Mouse (Mus musculus) limb, embryonic 10.5 days (tissue): ENCODE results near the gene Nxph3. TPM values are rescaled to one million over a fixed set of nuclear protein-coding genes. Genes with fewer than 3 reads are reported as not detected.

Experiments used
- DNase-seq: peaks from one replicate; pipeline ENCODE4 v3.0.0-alpha.2; 2017; ENCODE audit warnings: low spot score
- H3K27ac ChIP-seq: fragments of 300-500 bp; sonication (generic); 2 replicates; pipeline ENCODE4 v1.5.1; 2016; ENCODE audit warnings: mild to moderate bottlenecking
- H3K27me3 ChIP-seq: fragments of 300-500 bp; sonication (generic); 2 replicates; pipeline ENCODE4 v1.6.1; 2016; ENCODE audit warnings: low read depth, mild to moderate bottlenecking; ENCODE audit not compliant: poor library complexity, severe bottlenecking
- H3K36me3 ChIP-seq: fragments of 300-500 bp; sonication (generic); 2 replicates; pipeline ENCODE4 v1.6.1; 2016; ENCODE audit warnings: mild to moderate bottlenecking, moderate library complexity
- H3K4me1 ChIP-seq: fragments of 300-500 bp; sonication (generic); 2 replicates; pipeline ENCODE4 v1.6.1; 2016
- H3K4me3 ChIP-seq: fragments of 300-500 bp; sonication (generic); 2 replicates; pipeline ENCODE4 v1.5.1; 2016; ENCODE audit warnings: mild to moderate bottlenecking, moderate library complexity
- H3K9me3 ChIP-seq: fragments of 300-500 bp; sonication (generic); replicated peaks from 2 replicates; pipeline ENCODE4 v1.6.1; 2016; ENCODE audit warnings: mild to moderate bottlenecking
- WGBS: fragments of 180-500 bp; shearing (Covaris S2); methylation state at CpG from one replicate; pipeline ENCODE4 v1.1.7; 2016; 5-methylcytosine and 5-hydroxymethylcytosine counted together
- polyA plus RNA-seq: library from polyadenylated mRNA; unstranded; fragments of >200 nt; fragmentation: Nextera tagmentation; extraction: Ambion mirVana; gene quantifications from 2 replicates; pipeline ENCODE4 v1.2.1, GENCODE M21; 2016

Gene Nxph3
- polyA plus RNA-seq, 1 experiment from 2014 or later: 0.66 TPM

DNA sequence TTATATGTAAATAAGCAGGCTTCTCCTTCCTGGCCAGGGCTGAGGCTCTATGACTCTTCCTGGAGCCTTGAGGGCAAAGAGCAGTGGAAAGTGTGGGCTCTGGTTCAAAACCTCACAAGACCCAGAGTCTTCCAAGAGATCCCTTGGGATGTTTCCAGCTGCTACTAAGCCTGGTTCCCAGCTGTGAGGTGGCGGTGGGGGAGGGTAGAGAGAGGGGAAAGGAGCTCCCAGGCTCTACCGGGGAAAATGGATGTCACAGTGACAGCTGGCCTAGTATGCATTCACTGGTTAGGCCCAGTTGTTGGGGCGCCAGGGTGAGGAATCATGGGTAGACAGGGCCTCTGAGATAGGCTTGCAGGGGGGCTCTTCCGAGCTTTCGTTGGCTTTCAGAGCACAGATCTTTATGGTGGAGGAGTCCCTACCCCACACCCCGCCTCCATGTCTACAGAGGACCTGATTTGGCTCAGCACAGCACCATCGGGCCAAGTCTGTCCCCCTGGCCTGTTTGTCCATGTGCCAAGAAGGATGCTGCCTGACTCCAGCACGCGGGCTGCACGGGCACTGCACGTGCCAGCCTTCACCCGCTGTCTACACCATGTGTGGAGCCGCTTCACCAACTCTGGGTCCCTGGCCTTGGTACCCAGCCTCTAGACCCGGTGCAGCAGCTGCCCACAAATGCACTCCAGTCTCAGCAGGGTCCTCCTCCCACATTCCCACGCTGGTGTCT lies 24.2 kb upstream of the Nxph3 start:
- peaks cover 63% of the 10 kb centered on the region for H3K4me1 ChIP-seq
- WGBS: 78% methylated on average over 15 of the region's 15 CpGs
- no peak for DNase-seq
- no peak overlapping the region for H3K4me3 ChIP-seq
- peak overlapping the region; percentile 50; the same call in 1 of the 2 replicates for H3K27ac ChIP-seq
- peaks cover 18% of the 10 kb centered on the region; the same call in 1 of the 2 replicates for H3K27me3 ChIP-seq
- no peaks in the 10 kb centered on the region for H3K36me3 ChIP-seq
- no peaks in the 10 kb centered on the region for H3K9me3 ChIP-seq

DNA sequence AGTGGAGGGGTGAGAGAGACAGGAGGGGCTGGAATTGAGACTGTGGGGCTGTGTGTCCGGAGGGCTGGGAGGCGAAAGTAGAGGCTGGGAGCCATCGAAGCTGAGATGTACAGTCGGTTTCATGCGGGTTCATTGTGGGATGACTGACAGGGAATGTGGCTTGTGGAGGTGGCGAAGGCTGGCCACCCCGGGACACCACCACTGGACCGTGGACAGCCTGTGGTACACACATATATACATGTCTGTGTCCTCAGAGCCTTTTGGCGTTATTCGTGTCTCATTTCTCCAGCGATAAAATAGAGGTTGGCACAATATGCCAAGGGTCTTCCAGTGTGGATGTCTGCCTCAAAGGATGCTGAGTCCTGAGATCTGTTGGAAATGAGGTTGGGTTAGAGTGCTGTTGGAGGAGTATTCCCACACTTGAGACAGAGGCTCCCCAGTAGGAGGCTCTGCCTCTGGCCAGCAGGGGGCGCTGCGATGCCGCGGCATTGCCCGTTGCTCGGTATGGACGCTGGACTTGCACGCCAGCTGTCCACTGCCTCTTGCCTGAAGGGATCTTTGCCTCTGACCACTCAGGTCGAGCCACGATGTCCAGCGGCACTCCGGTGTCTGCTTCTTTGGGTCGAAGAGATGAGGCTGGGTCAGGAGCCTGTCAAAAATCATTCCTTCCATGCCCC lies 19.3 kb upstream of the Nxph3 start:
- WGBS: 25% methylated on average over 24 of the region's 24 CpGs
- 0 out of 2 replicates have a peak overlapping the region, but pooled peaks have one; percentile 22 for H3K27ac ChIP-seq
- H3K4me3 ChIP-seq: peak overlapping the region; percentile 18; the same call in 1 of the 2 replicates
- peaks cover 22% of the 10 kb centered on the region for H3K4me1 ChIP-seq
- H3K27me3 ChIP-seq: peaks cover 16% of the 10 kb centered on the region; the same call in 1 of the 2 replicates
- H3K9me3 ChIP-seq: no peaks in the 10 kb centered on the region
- no peaks in the 10 kb centered on the region for H3K36me3 ChIP-seq
- DNase-seq: peak; percentile 99

DNA sequence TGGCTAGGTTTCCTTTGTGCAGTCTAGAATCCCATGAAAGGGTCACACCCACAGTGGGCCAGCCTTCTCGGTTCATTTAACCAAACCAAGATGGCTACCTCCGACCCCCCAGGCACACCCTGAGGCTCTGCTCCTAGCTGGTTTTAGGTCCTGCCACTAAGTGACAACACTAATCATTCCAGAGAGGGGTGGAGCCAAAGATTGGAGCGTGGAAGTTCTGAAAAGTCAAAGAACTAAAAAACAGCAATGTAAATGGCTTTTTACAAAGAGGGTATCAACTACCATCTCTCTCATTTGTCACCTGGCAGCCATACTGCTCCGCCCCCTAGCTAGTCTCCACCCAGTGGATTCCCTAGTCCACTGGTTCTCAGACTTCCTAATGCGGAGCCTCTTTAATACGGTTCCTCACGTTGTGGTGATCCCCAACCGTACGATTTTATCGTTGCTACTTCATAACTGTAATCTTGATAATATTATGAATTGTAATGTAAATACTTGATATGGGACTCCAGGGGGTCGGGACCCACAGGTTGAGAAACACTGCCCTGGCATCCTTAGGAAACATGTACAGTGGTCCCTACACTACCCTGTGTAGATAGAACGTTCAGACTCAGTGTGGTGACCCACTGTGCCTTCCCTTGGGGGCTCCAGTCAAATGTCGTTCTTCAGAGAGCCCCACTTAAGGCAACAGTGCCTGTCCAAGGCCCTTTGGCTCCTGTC lies 18.1 kb upstream of the Nxph3 start:
- Histone ChIP-seq H3K9me3 (no peaks in the 10 kb centered on the region), H3K27ac (no peak overlapping the region), H3K36me3 (no peaks in the 10 kb centered on the region), H3K27me3 (peaks cover 16% of the 10 kb centered on the region; the same call in 1 of the 2 replicates), H3K4me3 (no peak overlapping the region), H3K4me1 (peaks cover 17% of the 10 kb centered on the region)
- DNase-seq: no peak
- 76% methylated on average over 13 of the region's 13 CpGs for WGBS

- DNase-seq: no peak
- no peaks in the 10 kb centered on the region for H3K9me3 ChIP-seq
- WGBS: 87% methylated on average over 3 of the region's 3 CpGs
- no peak overlapping the region for H3K4me3 ChIP-seq
- peaks cover 7% of the 10 kb centered on the region; the same call in 1 of the 2 replicates for H3K4me1 ChIP-seq
- no peaks in the 10 kb centered on the region for H3K36me3 ChIP-seq
- no peak overlapping the region for H3K27ac ChIP-seq
- 0 out of 2 replicates have a peak, but pooled peaks cover 9% of the 10 kb centered on the region for H3K27me3 ChIP-seq
Measured at GRCm38 (mm10) chr11:95528231-95528630, 13.9 kb upstream of the Nxph3 start.

GRCm38 (mm10) chr11:95527307-95527706 lies 12.9 kb upstream of the Nxph3 start:
- Histone ChIP-seq H3K4me1 (peaks cover 7% of the 10 kb centered on the region), H3K9me3 (no peaks in the 10 kb centered on the region), H3K27me3 (peaks cover 10% of the 10 kb centered on the region), H3K36me3 (no peaks in the 10 kb centered on the region), H3K4me3 (no peak overlapping the region), H3K27ac (no peak overlapping the region)
- no peak for DNase-seq
- WGBS: 92% methylated on average over 8 of the region's 8 CpGs

DNA sequence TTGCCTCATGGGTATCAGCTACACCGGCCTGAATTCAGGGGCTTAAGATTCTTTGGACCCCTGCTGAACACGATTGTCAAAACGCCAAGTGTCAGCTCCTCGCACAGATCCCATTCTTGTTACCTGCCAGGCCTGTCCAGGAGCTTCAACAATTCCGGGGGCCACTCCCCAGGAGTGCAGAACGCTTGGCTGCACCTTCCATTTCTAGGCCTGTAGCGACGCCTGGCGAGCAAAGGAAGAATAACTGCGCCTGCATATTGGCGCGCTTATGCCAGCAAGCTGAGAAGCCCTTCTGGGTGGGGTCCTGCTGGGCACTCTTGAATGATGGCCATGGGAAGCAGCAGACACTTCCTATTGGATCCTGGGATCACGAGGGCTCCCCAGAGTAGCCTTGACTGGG lies 7.2 kb upstream of the Nxph3 start:
- no peak overlapping the region for H3K27ac ChIP-seq
- H3K4me3 ChIP-seq: peak overlapping the region; percentile 28; the same call in 1 of the 2 replicates
- WGBS: 1% methylated on average over 13 of the region's 13 CpGs

GRCm38 (mm10) chr11:95520456-95521072 lies 6.2 kb upstream of the Nxph3 start:
- Histone ChIP-seq H3K36me3 (no peaks in the 10 kb centered on the region), H3K4me3 (peak overlapping the region; percentile 24; the same call in 1 of the 2 replicates), H3K9me3 (no peaks in the 10 kb centered on the region), H3K27ac (0 out of 2 replicates have a peak overlapping the region, but pooled peaks have one; percentile 32), H3K27me3 (peaks cover 36% of the 10 kb centered on the region), H3K4me1 (peaks cover 60% of the 10 kb centered on the region)
- DNase-seq: peak; percentile 94
- 10% methylated on average over 27 of the region's 27 CpGs for WGBS

More for the DNA sequence above, 7.2 kb upstream of the Nxph3 start:
- DNase-seq: peak; percentile 84
- Histone ChIP-seq H3K9me3 (no peaks in the 10 kb centered on the region), H3K27me3 (peaks cover 26% of the 10 kb centered on the region), H3K36me3 (no peaks in the 10 kb centered on the region), H3K4me1 (peaks cover 50% of the 10 kb centered on the region)

DNA sequence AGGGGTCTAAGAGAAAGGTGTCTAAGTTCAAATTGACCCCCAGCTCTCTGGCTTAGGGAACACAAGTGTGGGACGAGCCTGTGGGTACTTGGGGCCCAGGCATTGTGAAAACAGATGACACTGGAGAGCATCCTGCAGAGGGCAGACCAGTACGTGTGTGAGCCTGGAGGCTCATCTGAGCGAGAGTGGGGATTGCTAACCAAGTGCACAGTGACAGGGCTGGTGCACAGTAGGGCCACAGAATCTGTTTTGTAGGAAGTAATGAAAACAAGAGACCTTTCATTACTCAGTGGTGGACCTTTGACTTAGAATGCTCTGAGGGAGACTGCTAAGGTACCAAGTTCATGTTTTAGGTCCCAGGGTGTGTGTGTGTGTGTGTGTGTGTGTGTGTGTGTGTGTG lies 5.6 kb upstream of the Nxph3 start:
- 66% methylated on average over 3 of the region's 3 CpGs for WGBS
- no peak for DNase-seq
- 0 out of 2 replicates have a peak overlapping the region, but pooled peaks have one; percentile 32 for H3K27ac ChIP-seq
- no peaks in the 10 kb centered on the region for H3K36me3 ChIP-seq
- H3K4me3 ChIP-seq: no peak overlapping the region
- H3K4me1 ChIP-seq: peaks cover 63% of the 10 kb centered on the region
- H3K27me3 ChIP-seq: peaks cover 41% of the 10 kb centered on the region
- H3K9me3 ChIP-seq: no peaks in the 10 kb centered on the region

DNA sequence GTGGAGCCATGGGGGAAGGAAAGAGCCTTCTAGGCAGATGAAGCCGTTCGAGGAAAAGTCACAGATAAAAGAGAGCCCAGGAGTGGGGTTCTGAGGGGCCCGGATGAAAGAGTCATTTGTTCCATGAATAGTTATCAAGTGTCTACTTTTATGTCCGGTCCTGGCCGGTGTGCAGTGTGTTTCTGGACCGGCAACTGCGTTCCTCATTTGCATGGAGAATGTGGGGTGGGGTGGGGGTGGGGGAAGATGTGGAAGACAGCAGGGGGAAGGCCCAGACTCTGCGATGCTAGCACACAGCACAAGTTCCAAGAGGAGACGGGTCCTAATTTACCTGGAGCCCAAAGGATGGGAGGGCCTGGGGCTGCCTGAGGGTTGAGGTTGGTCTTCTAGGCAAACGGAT lies 4.9 kb upstream of the Nxph3 start:
- peaks cover 65% of the 10 kb centered on the region for H3K4me1 ChIP-seq
- DNase-seq: no peak
- no peaks in the 10 kb centered on the region for H3K36me3 ChIP-seq
- H3K27me3 ChIP-seq: peaks cover 48% of the 10 kb centered on the region
- no peak overlapping the region for H3K4me3 ChIP-seq
- peak overlapping the region; percentile 39; the same call in 1 of the 2 replicates for H3K27ac ChIP-seq
- H3K9me3 ChIP-seq: no peaks in the 10 kb centered on the region
- 72% methylated on average over 10 of the region's 10 CpGs for WGBS

GRCm38 (mm10) chr11:95517162-95517561 lies 2.8 kb upstream of the Nxph3 start:
- peak overlapping the region; percentile 64 for H3K27ac ChIP-seq
- WGBS: 45% methylated on average over 6 of the region's 6 CpGs
- H3K4me3 ChIP-seq: peak overlapping the region; percentile 25
- no peaks in the 10 kb centered on the region for H3K36me3 ChIP-seq
- no peak for DNase-seq
- peaks cover 83% of the 10 kb centered on the region for H3K4me1 ChIP-seq
- H3K27me3 ChIP-seq: peaks cover 63% of the 10 kb centered on the region
- H3K9me3 ChIP-seq: no peaks in the 10 kb centered on the region

GRCm38 (mm10) chr11:95516491-95516911 lies 2.1 kb upstream of the Nxph3 start:
- Histone ChIP-seq H3K36me3 (no peaks in the 10 kb centered on the region), H3K27ac (peak overlapping the region; percentile 64), H3K9me3 (no peaks in the 10 kb centered on the region), H3K4me1 (peaks cover 78% of the 10 kb centered on the region), H3K27me3 (peaks cover 69% of the 10 kb centered on the region), H3K4me3 (peak overlapping the region; percentile 25)
- WGBS: 2% methylated on average over 5 of the region's 5 CpGs
- DNase-seq: no peak
